Mouse (Mus musculus): Measurements from ENCODE around the gene Wdr83os. TPM values are rescaled to one million over a fixed set of nuclear protein-coding genes. Genes with fewer than 3 reads are reported as not detected.

The Wdr83os gene
- total RNA-seq (2021) = 10 to 100 TPM; 60.9 to 61.2 TPM

GRCm38 (mm10) chr8:85080532-85081215, at the start of gene Wdr83os:
Gene Wdr83os, plus strand, starts transcription at chr8:85080740.
- DNase-seq = peak; percentile 47
- intact Hi-C loops (cut with DNase I) = loop anchor here (5.0 kb wide), 1 partner anchor 92 kb away; no protein-coding TSS in a partner anchor

GRCm38 (mm10) chr8:85032622-85033311, 47.8 kb upstream of the Wdr83os start:
- intact Hi-C loops (cut with DNase I) = no loop called here
- DNase-seq = no peak

GRCm38 (mm10) chr8:85033867-85034266, 46.7 kb upstream of the Wdr83os start:
- DNase-seq = no peak
- intact Hi-C loops (cut with DNase I) = no loop called here

- intact Hi-C loops (cut with DNase I) = no loop called here
- peak; percentile 80 for DNase-seq
These were observed 45.8 kb upstream of the Wdr83os start for GRCm38 (mm10) chr8:85034764-85035163.

GRCm38 (mm10) chr8:85035165-85035727, 45.3 kb upstream of the Wdr83os start:
- intact Hi-C loops (cut with DNase I) = no loop called here
- no peak for DNase-seq

- intact Hi-C loops (cut with DNase I) = no loop called here
- DNase-seq = no peak
These were observed 44.7 kb upstream of the Wdr83os start for GRCm38 (mm10) chr8:85035728-85036310.

- intact Hi-C loops (cut with DNase I) = no loop called here
- no peak for DNase-seq
These were observed 44.2 kb upstream of the Wdr83os start for GRCm38 (mm10) chr8:85036381-85036717.

- intact Hi-C loops (cut with DNase I) = no loop called here
- peak; percentile 92 for DNase-seq
These were observed 43.7 kb upstream of the Wdr83os start, which contains the start of gene Tnpo2 for GRCm38 (mm10) chr8:85036718-85037365. Gene Tnpo2, plus strand, starts transcription at chr8:85036915.

GRCm38 (mm10) chr8:85037366-85037680, 43.2 kb upstream of the Wdr83os start:
- intact Hi-C loops (cut with DNase I) = no loop called here

GRCm38 (mm10) chr8:85037681-85038531, 42.6 kb upstream of the Wdr83os start:
- intact Hi-C loops (cut with DNase I) = no loop called here
- peak; percentile 37 for DNase-seq

More at GRCm38 (mm10) chr8:85037366-85037680, 43.2 kb upstream of the Wdr83os start:
- DNase-seq = peak; percentile 61

- intact Hi-C loops (cut with DNase I) = no loop called here
- no peak for DNase-seq
These were observed 36.9 kb upstream of the Wdr83os start for GRCm38 (mm10) chr8:85043619-85044018.

- no peak for DNase-seq
- intact Hi-C loops (cut with DNase I) = no loop called here
These were observed 23.2 kb upstream of the Wdr83os start for GRCm38 (mm10) chr8:85057367-85057766.

GRCm38 (mm10) chr8:85059879-85060616, 20.5 kb upstream of the Wdr83os start, which contains the start of gene Fbxw9:
Gene Fbxw9, plus strand, starts transcription at chr8:85060055.
- intact Hi-C loops (cut with DNase I) = no loop called here
- peak; percentile 88 for DNase-seq

- no peak for DNase-seq
- intact Hi-C loops (cut with DNase I) = no loop called here
These were observed 17.9 kb upstream of the Wdr83os start for GRCm38 (mm10) chr8:85062603-85063002.

- intact Hi-C loops (cut with DNase I) = no loop called here
- no peak for DNase-seq
These were observed 15.3 kb upstream of the Wdr83os start for GRCm38 (mm10) chr8:85065213-85065612.

GRCm38 (mm10) chr8:85067155-85067554, 13.4 kb upstream of the Wdr83os start:
- intact Hi-C loops (cut with DNase I) = no loop called here

GRCm38 (mm10) chr8:85067982-85068381, 12.6 kb upstream of the Wdr83os start, which contains the start of gene Gm5741:
Gene Gm5741, minus strand, starts transcription at chr8:85067982.
- DNase-seq = peak; percentile 56
- intact Hi-C loops (cut with DNase I) = no loop called here

More at GRCm38 (mm10) chr8:85067155-85067554, 13.4 kb upstream of the Wdr83os start:
- DNase-seq = no peak

GRCm38 (mm10) chr8:85071041-85071440, 9.5 kb upstream of the Wdr83os start:
- no peak for DNase-seq
- intact Hi-C loops (cut with DNase I) = no loop called here

Measured in left cerebral cortex, postnatal 4 days (tissue).